Mouse (Mus musculus): ENCODE results near the gene Idnk.

Idnk gene

DNA sequence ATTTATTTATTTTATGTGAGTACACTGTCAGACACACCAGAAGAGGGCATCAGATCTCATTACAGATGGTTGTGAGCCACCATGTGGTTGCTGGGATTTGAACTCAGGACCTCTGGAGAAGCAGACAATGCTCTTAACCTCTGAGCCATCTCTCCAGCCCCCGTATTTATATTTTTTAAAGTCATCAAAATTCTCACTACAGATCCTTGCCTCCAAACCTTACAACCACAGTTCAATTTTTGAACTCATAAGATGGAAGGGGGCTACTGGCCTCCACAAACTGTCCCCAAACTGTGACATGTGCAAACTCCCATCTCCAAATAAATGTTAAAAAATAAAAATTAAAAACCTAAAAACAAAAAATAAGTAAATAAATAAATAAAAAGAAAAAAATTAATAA is 9.7 kb upstream of the Idnk start:
- no peak for DNase-seq

DNA sequence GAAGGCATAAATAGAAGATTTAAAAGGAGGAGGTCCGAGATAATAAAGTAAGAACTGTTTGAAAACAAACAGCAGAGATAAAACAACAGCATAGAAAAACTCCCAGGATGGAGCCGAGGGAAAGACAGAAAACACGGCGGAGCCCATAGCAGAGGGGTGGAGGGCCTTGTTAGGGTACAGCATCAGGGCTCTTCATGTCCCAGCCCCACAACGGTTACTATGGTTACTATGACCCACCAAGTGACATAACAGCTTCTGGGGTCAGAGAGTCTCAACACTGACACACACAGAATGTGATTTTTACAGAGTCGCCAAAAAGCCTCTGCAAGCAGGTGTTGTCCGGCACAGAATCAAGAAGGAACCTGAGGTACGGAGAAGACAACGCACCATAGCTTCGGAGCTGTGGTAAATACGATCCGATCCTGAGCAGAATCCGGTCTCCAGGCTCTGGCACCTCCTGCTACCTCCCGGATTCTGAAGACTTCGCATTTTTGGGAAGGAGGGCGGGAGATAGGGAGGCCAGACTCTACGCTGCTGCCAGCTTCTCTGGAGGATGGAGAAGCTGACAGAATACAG is 9.1 kb upstream of the Idnk start:
- DNase-seq = peak; percentile 57

- DNase-seq = peak; percentile 39
Observed at GRCm38 (mm10) chr13:58149033-58149558, 8.4 kb upstream of the Idnk start.

DNA sequence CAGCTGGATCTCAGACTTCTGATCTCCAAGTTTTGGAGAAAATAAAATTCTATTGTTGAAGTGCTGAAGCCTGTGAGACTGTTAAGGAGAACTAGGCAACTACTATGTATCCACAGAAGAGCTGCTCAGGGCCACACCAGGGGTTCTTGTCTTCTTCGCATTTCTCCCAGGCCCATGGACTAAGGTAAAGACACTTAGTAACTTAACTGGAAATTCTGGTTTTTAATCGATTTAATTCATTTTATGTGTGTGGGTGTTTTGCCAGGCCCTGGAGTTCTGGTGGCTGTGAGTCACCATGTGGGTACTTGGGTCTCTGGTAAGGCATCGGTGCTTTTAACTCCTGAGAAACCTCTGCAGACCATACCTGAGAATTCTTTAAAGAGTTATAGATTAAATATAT is 7.8 kb upstream of the Idnk start:
- no peak for DNase-seq

DNA sequence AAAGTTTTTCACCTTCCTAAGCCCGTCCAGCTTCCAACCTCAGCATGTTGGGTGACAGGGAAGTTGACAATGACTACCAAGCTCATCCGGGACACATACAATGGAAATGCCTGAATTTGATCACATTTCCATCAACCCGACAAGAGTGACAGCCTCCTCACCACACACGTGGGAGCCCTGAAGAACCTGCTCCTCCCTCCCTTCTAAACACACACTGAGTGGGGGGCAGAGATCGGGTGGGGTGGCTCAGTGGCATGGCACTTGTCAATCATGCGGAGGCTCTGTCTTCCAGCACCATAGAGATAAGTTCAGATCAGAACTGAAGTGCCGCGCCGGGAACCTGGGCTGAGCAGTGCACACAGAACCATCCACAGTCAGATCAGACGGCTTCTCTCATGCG is 7.0 kb upstream of the Idnk start:
- DNase-seq = no peak

- DNase-seq = no peak
Observed at GRCm38 (mm10) chr13:58156031-58156430, 1.4 kb upstream of the Idnk start.

GRCm38 (mm10) chr13:58157036-58157435 is 413 bp upstream of the Idnk start:
- DNase-seq = no peak

- DNase-seq = peak; percentile 94
Observed at GRCm38 (mm10) chr13:58158099-58158912, 857 bp downstream of the Idnk start.

- DNase-seq = no peak
Observed at GRCm38 (mm10) chr13:58160761-58161160, 3.3 kb downstream of the Idnk start.

- no peak for DNase-seq
Observed at GRCm38 (mm10) chr13:58163343-58163742, 5.9 kb downstream of the Idnk start.

DNA sequence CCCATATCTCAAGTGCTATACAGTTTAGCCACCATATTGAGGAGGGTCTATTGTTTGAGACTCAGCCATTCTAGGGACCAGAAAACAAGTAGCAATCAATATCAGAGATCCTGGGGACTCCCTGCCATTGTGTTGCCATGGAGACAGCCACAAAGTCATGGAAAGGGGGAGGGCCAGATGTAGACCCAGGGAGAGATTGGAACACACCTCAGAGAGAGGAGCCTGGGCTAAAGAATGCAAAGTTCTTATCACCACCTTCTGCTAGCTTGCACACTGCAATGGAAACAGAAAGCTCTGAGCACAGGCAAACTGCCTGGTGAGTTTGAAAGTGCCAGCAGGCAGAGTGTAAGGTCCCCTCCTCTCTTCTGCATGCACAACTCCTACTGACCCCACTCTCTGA is 10.7 kb downstream of the Idnk start:
- DNase-seq = no peak

DNA sequence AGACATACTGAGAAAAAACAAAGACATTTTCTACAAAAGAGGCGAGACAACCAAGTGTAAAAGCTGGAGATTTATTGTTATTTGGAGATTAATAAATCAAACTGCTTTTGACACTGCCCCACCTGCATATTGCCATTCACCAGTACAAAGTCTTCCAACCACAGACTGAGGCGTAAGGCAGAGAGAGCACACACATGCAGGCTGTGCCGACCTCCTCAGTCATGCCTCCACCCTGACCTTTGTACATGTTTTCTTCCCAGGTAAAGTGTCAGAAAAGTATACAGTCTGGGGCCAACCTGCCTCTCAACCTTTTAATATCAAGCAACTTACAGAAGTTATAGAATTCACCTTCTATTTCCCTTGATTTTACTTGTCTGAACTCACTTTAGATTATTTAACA is 18.7 kb downstream of the Idnk start:
- DNase-seq = no peak

GRCm38 (mm10) chr13:58177511-58178208 is 20.2 kb downstream of the Idnk start:
- DNase-seq = peak; percentile 98

DNA sequence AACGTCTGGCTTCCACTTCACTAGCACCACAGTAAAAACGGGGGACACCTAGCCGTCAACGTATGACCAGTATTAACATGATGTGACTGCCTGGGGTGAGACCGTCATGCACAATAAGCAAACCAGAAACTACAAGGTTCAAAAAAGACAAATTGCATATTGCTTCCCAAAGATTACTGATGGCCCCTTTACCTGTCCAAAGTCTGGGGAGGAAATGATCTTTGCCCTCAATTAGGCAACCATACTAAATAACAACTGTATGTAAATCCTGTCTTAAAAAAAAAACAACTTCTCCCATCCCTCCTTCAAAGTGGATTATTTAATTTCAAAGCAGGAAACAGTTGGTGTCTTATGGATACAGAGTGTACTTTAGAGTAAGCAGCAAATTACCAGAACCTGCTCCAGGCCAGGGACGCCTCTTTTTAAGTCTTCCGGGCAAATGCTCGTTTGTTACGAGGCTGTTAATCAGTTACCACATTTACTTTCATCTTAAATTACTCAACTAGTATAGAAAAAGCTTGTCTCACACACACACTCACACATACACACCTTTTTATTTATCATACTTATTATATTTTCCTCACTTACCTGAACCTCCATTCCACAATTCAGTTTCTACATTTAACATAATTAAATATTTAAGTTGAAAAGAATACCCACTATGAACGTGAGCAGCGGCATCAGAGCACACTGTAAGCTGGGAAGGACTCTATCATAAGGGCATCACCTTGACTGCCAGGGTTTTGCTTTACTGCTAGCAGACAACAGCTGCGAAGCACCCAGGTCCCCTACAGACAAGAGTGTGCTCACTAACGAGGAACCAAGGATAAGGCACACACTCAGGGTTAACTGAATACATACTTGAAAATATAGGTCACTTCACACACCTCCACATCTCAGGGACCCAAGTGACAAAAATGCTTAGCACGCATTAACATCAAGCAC is 24.4 kb downstream of the Idnk start:
- no peak for DNase-seq

DNA sequence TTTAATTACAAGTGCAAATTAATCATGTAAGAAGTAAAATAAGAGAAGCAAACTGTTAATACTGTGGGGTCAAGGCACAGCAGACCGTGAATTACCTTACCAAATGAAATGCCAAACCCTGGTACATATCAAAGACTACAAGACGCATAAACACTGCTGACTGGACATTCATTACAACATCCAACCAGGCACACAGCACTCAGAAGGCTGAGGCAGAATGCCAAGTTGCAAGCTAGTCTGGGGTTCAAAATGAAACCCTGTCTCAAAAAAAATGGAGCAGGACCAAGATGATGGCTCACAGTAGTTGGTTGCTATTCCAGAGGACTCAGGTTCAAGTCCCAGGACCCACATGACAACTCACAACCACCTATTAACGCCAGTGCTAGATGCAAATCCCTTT is 26.7 kb downstream of the Idnk start:
- no peak for DNase-seq

- no peak for DNase-seq
Observed at GRCm38 (mm10) chr13:58186281-58186680, 28.8 kb downstream of the Idnk start.

DNA sequence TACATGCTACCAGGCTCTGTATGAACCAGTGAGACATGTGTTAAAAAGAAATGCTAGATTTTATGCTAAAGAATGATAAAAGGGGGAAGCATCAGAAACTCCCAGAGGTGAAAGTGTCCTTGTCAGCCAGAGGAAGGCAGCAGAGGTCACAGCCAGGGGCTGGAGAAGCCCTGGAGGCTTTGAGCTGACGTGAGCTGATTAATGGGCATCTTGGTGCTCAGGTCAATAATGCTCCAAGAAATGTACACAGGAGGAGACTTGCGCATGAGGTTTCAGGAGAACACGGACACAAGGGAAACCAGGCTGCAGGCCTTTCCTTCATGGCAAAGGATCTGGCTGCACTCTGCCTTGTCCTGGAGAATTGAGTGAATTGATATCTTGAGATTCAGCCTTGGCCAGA is 30.3 kb downstream of the Idnk start:
- no peak for DNase-seq

DNA sequence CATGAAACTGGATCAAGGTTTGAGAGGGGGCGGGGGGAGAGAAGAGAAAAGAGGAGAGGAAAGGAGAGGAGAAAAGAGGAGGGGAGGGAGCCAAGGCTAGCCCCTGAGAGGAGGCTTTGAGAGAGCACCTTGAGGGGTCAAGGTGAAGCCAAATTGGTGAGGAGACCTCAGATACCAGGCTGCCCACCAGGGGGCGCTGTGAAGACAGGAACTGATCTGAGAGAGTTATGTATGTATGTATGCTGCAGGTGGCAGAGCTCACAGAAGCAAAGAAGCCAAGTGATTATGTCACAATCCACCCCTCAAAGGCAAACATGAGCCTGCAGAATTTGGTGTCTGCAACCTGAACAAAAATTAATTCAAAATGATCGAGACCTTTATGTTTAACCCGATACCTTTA is 31.0 kb downstream of the Idnk start:
- DNase-seq = peak; percentile 90

DNA sequence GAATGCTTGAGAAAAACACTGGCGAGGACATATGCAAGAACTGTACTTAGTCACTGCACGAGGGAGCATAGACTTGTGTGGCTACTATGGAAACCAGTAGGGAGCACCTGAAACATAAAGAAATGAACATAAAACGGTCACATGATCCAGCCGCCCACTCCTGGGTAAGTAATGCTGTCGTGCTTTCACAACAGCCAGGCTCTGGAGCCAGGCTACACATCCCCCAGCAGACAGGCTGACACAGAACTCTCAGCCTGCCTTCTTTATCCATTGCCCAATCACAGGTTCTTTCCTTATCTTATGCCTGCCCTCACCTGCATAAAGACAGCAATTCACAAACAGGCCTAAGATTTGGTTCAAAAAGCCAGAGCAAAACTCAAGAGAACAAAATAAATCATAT is 32.0 kb downstream of the Idnk start:
- DNase-seq = no peak

- DNase-seq = no peak
Observed at GRCm38 (mm10) chr13:58191516-58191915, 34.1 kb downstream of the Idnk start.

DNA sequence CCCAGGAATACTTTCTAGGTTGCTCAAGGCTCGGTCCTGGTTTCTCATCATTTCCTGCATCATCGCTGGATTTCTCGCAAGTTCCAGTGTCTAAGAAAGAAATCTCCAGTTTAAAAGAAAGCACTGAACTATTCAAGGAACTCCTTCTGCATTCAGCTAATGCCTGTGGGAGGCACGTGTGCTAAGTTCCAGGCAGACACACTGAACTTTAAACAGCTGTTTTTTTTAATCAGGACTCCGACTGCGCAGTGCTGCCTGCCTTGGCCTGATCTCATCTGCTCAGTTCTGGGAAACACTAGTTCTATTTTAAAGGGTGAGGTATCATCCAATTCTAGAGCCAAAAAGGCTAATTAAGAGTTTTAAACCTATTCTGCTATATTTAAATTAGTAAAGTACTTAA is 34.7 kb downstream of the Idnk start:
- no peak for DNase-seq

DNA sequence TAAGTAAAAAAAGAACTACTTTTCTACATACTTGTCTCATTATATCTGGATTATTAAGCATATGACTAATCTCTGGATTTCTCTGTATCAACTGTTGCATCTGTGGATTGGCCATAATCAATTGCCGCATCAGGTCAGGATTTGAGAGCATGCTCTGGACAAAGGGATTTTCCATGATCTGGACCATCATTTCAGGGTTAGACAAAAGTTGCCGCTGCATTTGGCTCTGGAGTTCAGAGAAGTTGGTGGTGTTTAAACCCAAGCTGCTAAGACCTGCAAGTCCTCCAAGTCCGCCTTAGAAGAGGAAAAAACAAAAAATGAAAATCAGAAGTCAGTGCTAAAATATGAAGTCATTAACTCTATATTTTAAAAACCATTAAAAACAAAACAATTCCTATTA is 35.8 kb downstream of the Idnk start:
- DNase-seq = no peak

GRCm38 (mm10) chr13:58194908-58195307 is 37.5 kb downstream of the Idnk start:
- DNase-seq = no peak

Data from lung, postnatal 10 days (tissue).